Mouse (Mus musculus) stomach, adult 2 months (tissue): ENCODE measurements around the gene Eri3. TPM values are rescaled to one million over a fixed set of nuclear protein-coding genes. Genes with fewer than 3 reads are reported as not detected.

Experiments
- polyA plus RNA-seq: library from polyadenylated mRNA; depleted of rRNA; stranded (reverse); fragments of >200 nt; gene quantifications from 2 replicates; pipeline ENCODE4 v1.2.3, GENCODE M21; 2012; rRNA removed

The Eri3 gene
- polyA plus RNA-seq = 60.3 and 67.5 TPM in 2 replicates

DNA sequence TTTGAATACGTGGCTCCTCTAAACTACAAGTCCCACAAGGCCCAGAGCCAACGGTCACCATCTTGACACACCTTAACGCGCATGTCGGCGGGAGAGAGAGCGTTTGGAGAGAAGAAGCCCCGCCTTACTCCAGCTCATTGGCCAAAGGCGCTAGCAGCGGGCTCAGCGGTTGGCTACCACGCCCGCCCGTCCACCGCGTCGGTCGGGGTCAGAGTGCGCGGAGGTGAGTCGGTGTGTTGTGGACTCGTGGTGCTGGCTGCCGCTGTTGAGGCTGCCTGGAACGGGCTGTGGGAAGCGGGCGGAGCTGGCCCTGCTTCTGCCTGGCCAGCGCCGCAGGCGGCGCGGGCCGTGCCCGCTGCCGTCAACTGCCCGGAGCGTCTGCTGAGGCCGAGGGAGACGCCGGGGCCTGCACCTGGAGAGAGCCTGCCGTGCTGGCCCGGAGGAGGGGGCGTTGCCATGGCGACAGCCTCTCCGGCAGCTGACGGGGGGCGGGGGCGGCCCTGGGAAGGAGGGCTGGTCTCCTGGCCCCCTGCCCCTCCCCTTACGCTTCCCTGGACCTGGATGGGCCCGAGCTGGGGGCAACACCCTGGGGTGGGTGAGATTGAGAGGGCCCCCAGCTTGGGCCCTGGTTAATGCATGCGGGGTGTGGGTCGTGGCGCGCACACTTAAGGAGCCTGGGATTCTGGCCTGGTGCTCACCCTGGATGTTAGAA, at the start of gene Eri3:
Gene Eri3 (plus strand): TSS at position 226 of the 712 bp plus-strand sequence.

DNA sequence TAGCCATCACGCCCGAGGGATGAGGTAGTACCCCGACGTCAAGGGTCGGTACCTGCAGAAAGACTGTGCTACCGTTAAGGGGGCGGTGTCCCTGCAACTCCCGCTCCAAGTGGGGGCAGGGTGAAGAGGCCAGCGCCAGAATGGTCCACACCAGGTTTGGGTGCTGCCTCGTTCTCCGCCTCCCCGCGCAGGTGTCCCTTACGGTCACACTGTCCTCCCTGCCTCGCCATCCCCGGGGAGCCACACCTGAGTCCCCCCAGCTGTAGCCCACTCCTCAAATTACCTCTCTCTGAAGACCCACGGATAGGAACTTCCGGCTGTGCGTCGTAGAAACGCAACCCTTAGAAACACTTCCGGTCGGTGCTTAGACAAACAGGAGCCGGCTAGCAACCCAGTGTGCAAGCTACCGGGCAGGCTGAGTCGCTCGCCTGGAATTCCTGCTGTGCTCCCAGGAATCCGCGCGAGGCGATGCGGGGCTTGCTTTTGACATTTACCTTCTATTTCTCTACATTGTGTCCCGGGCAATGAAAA, 131.8 kb downstream of the Eri3 start, which contains the start of gene Dmap1:
Gene Dmap1 (minus strand): TSS at position 343 of the 531 bp plus-strand sequence.

Other genes with a start within 250 kb of the Eri3 start
- gene Rnf220, start 53.3 kb upstream of the Eri3 start, polyA plus RNA-seq = 36.3 and 36.7 TPM in 2 replicates
- 6.1 and 9.4 TPM in 2 replicates for gene Dmap1, start 131.9 kb downstream of the Eri3 start, polyA plus RNA-seq
- gene Gm12845, start 174.0 kb downstream of the Eri3 start, polyA plus RNA-seq = not detected in 2 replicates
- gene Klf17, start 215.3 kb downstream of the Eri3 start, polyA plus RNA-seq = 0.02 TPM in 1 of 2 replicates, not detected in the other